Comparison of ENCODE assay signal across 8 mouse cellular contexts in genomic region chr1:23959415-23959732, GRCm38 (mm10). TPM values are rescaled to one million over a fixed set of nuclear protein-coding genes. Genes with fewer than 3 reads are reported as not detected.
DNase-seq lines count a peak whose midpoint lies in the region; ATAC-seq lines count a peak whose summit lies in the region.

No protein-coding gene starts in this region.

- DNase-seq in heart, postnatal 25 days (ENCODE audit: low spot score) = no peak
- DNase-seq in embryonic facial prominence, embryonic 14.5 days (ENCODE audit: low spot score) = no peak
- peak; percentile 41 for DNase-seq in limb, embryonic 10.5 days (ENCODE audit: low spot score)
- no peak for DNase-seq in thymus, postnatal 0 days (ENCODE audit: low spot score)
- DNase-seq in adrenal gland, postnatal 4 days (ENCODE audit: low spot score in 2 of 2) = no peak
- no peak for DNase-seq in ovary, adult 18-20 months (ENCODE audit: low spot score)

- peak overlapping the region; percentile 34 for H3K4me3 ChIP-seq in heart, embryonic 16.5 days (ENCODE audit: low read length)
- H3K4me3 ChIP-seq in embryonic facial prominence, embryonic 14.5 days (ENCODE audit: low read depth, low read length) = peak overlapping the region; percentile 32
- peak overlapping the region; percentile 45 for H3K4me3 ChIP-seq in limb, embryonic 10.5 days
- H3K4me3 ChIP-seq in neural tube, embryonic 13.5 days = peak overlapping the region; percentile 8; the same call in 1 of the 2 replicates

- no peaks in the 10 kb centered on the region for H3K27me3 ChIP-seq in heart, embryonic 16.5 days (ENCODE audit: control insufficient read depth, insufficient read depth, low read length)
- H3K27me3 ChIP-seq in embryonic facial prominence, embryonic 14.5 days (replicated peaks; ENCODE audit: control insufficient read depth, insufficient read depth, low read length) = no peaks in the 10 kb centered on the region
- no peaks in the 10 kb centered on the region for H3K27me3 ChIP-seq in limb, embryonic 10.5 days (ENCODE audit: low read depth, poor library complexity, severe bottlenecking)
- H3K27me3 ChIP-seq in neural tube, embryonic 13.5 days = no peaks in the 10 kb centered on the region

- H3K9ac ChIP-seq in heart, embryonic 16.5 days (ENCODE audit: low read length) = no peak overlapping the region
- 0 out of 2 replicates have a peak overlapping the region, but pooled peaks have one; percentile 14 for H3K9ac ChIP-seq in embryonic facial prominence, embryonic 14.5 days (ENCODE audit: low read depth, low read length)
- H3K9ac ChIP-seq in neural tube, embryonic 13.5 days = no peak overlapping the region

- H3K4me1 ChIP-seq in heart, embryonic 16.5 days (ENCODE audit: control insufficient read depth, insufficient read depth, low read length) = 0 out of 2 replicates have a peak, but pooled peaks cover 2% of the 10 kb centered on the region
- peaks cover 5% of the 10 kb centered on the region; the same call in 1 of the 2 replicates for H3K4me1 ChIP-seq in embryonic facial prominence, embryonic 14.5 days (ENCODE audit: control insufficient read depth, insufficient read depth, low read length)
- H3K4me1 ChIP-seq in limb, embryonic 10.5 days = peaks cover 9% of the 10 kb centered on the region
- H3K4me1 ChIP-seq in neural tube, embryonic 13.5 days (replicated peaks) = peaks cover 9% of the 10 kb centered on the region

- no peaks in the 10 kb centered on the region for H3K9me3 ChIP-seq in heart, embryonic 16.5 days (replicated peaks; ENCODE audit: control insufficient read depth, low read length)
- H3K9me3 ChIP-seq in embryonic facial prominence, embryonic 14.5 days (ENCODE audit: control insufficient read depth, low read length) = no peaks in the 10 kb centered on the region
- no peaks in the 10 kb centered on the region for H3K9me3 ChIP-seq in limb, embryonic 10.5 days (replicated peaks)
- no peaks in the 10 kb centered on the region for H3K9me3 ChIP-seq in neural tube, embryonic 13.5 days

- intact Hi-C loops in heart, postnatal 25 days (cut with DNase I) = no loop called here

- 24% methylated on average over 6 of the region's 6 CpGs for WGBS in heart, embryonic 16.5 days
- WGBS in embryonic facial prominence, embryonic 14.5 days = 10% methylated on average over 6 of the region's 6 CpGs
- 21% methylated on average over 6 of the region's 6 CpGs for WGBS in limb, embryonic 10.5 days
- WGBS in neural tube, embryonic 13.5 days = 15% methylated on average over 6 of the region's 6 CpGs

- peak overlapping the region; percentile 57 for H3K4me2 ChIP-seq in heart, embryonic 16.5 days (ENCODE audit: low read depth, low read length)
- H3K4me2 ChIP-seq in embryonic facial prominence, embryonic 14.5 days (ENCODE audit: low read depth, low read length) = peak overlapping the region; percentile 53
- H3K4me2 ChIP-seq in neural tube, embryonic 13.5 days = peak overlapping the region; percentile 43

- no peaks in the 10 kb centered on the region for H3K36me3 ChIP-seq in heart, embryonic 16.5 days (ENCODE audit: control insufficient read depth, insufficient read depth)
- H3K36me3 ChIP-seq in embryonic facial prominence, embryonic 14.5 days (ENCODE audit: control insufficient read depth, insufficient read depth, low read length) = no peaks in the 10 kb centered on the region
- H3K36me3 ChIP-seq in limb, embryonic 10.5 days = no peaks in the 10 kb centered on the region
- no peaks in the 10 kb centered on the region for H3K36me3 ChIP-seq in neural tube, embryonic 13.5 days

- H3K27ac ChIP-seq in heart, embryonic 16.5 days (ENCODE audit: low read length) = no peak overlapping the region
- no peak overlapping the region for H3K27ac ChIP-seq in embryonic facial prominence, embryonic 14.5 days (replicated peaks; ENCODE audit: low read depth, low read length)
- peak overlapping the region; percentile 56; the same call in 1 of the 2 replicates for H3K27ac ChIP-seq in limb, embryonic 10.5 days
- no peak overlapping the region for H3K27ac ChIP-seq in neural tube, embryonic 13.5 days (replicated peaks)

- no peak for ATAC-seq in heart, embryonic 16.5 days (replicated peaks; ENCODE audit: extremely low read depth, insufficient read depth, low FRiP score)
- ATAC-seq in embryonic facial prominence, embryonic 14.5 days (ENCODE audit: low read depth) = 0 out of 2 replicates have a peak, but pooled peaks have one; percentile 33
- ATAC-seq in neural tube, embryonic 13.5 days (ENCODE audit: low read depth) = no peak; the same call in 1 of the 2 replicates

RNA-seq across cellular contexts. Expression of gene Smap1, which starts 37.3 kb away (rescaled TPM):
- 18.9 and 30.6 TPM in 2 replicates for polyA plus RNA-seq in heart, embryonic 16.5 days (2015; fragmentation: Nextera tagmentation; extraction: Ambion mirVana)
- total RNA-seq in heart, postnatal 25 days (2021) = 10 to 100 TPM; 21.8 to 22.0 TPM
- polyA plus RNA-seq in embryonic facial prominence, embryonic 14.5 days (2014; fragmentation: Nextera tagmentation; extraction: Ambion mirVana) = 51.8 and 55.4 TPM in 2 replicates
- 33.5 and 36.7 TPM in 2 replicates for polyA plus RNA-seq in limb, embryonic 10.5 days (2016; fragmentation: Nextera tagmentation; extraction: Ambion mirVana)
- polyA plus RNA-seq in neural tube, embryonic 13.5 days (2015; fragmentation: Nextera tagmentation; extraction: Ambion mirVana) = 95.6 and 95.8 TPM in 2 replicates
- 41.5 and 45.8 TPM in 2 replicates for polyA plus RNA-seq in thymus, postnatal 0 days (2015; fragmentation: Nextera tagmentation; extraction: Ambion mirVana)
- total RNA-seq in adrenal gland, postnatal 4 days (2021) = 10 to 100 TPM; 80.0 to 84.1 TPM

RNA-seq across cellular contexts. Expression of gene Sdhaf4, which starts 46.1 kb away (rescaled TPM):
- polyA plus RNA-seq in heart, embryonic 16.5 days (2015; fragmentation: Nextera tagmentation; extraction: Ambion mirVana) = 66.0 and 75.5 TPM in 2 replicates
- 10 to 100 TPM; 80.8 to 90.2 TPM for total RNA-seq in heart, postnatal 25 days (2021)
- polyA plus RNA-seq in embryonic facial prominence, embryonic 14.5 days (2014; fragmentation: Nextera tagmentation; extraction: Ambion mirVana) = 94.4 and 96.1 TPM in 2 replicates
- polyA plus RNA-seq in limb, embryonic 10.5 days (2016; fragmentation: Nextera tagmentation; extraction: Ambion mirVana) = 77.1 and 79.7 TPM in 2 replicates
- 93.8 and 103 TPM in 2 replicates for polyA plus RNA-seq in neural tube, embryonic 13.5 days (2015; fragmentation: Nextera tagmentation; extraction: Ambion mirVana)
- 86.0 and 88.8 TPM in 2 replicates for polyA plus RNA-seq in thymus, postnatal 0 days (2015; fragmentation: Nextera tagmentation; extraction: Ambion mirVana)
- total RNA-seq in adrenal gland, postnatal 4 days (2021) = 10 to 100 TPM; 59.2 to 71.4 TPM
